Mouse (Mus musculus) hindbrain, embryonic 11.5 days (tissue): Measurements from ENCODE around the gene Slc23a2. TPM values are rescaled to one million over a fixed set of nuclear protein-coding genes. Genes with fewer than 3 reads are reported as not detected.

Source experiments
- ATAC-seq: fragments of 200-750 bp; cut with Nextera tagmentation; 2 replicates; pipeline ENCODE4 v1.8.0; 2017; ENCODE audit warnings: mild to moderate bottlenecking, moderate TSS enrichment, moderate library complexity; ENCODE audit not compliant: low FRiP score
- DNase-seq: peaks from one replicate; pipeline ENCODE4 v3.0.0-alpha.2; 2015; ENCODE audit warnings: low spot score
- H3K27ac ChIP-seq: fragments of 300-500 bp; sonication (generic); 2 replicates; pipeline ENCODE4 v1.5.1; 2014; ENCODE audit warnings: mild to moderate bottlenecking, low read depth, low read length
- H3K27me3 ChIP-seq: fragments of 300-500 bp; sonication (generic); 2 replicates; pipeline ENCODE4 v1.6.1; 2014; ENCODE audit warnings: mild to moderate bottlenecking, low read length, moderate library complexity, mixed read lengths; ENCODE audit not compliant: control insufficient read depth, insufficient read depth
- H3K36me3 ChIP-seq: fragments of 300-500 bp; sonication (generic); 2 replicates; pipeline ENCODE4 v1.6.1; 2014; ENCODE audit warnings: mild to moderate bottlenecking, low read length, moderate library complexity, mixed read lengths; ENCODE audit not compliant: control insufficient read depth, insufficient read depth
- H3K4me1 ChIP-seq: fragments of 300-500 bp; sonication (generic); replicated peaks from 2 replicates; pipeline ENCODE4 v1.6.1; 2014; ENCODE audit warnings: low read length, mixed read lengths; ENCODE audit not compliant: control insufficient read depth, insufficient read depth
- H3K4me2 ChIP-seq: fragments of 300-500 bp; sonication (generic); replicated peaks from 2 replicates; pipeline ENCODE4 v1.6.1; 2014; ENCODE audit warnings: mild to moderate bottlenecking, low read depth, low read length
- H3K4me3 ChIP-seq: fragments of 300-500 bp; sonication (generic); 2 replicates; pipeline ENCODE4 v1.5.1; 2014; ENCODE audit warnings: low read depth, low read length
- H3K9ac ChIP-seq: fragments of 300-500 bp; sonication (generic); 2 replicates; pipeline ENCODE4 v1.6.1; 2014; ENCODE audit warnings: low read depth, low read length
- H3K9me3 ChIP-seq: fragments of 300-500 bp; sonication (generic); 2 replicates; pipeline ENCODE4 v1.6.1; 2016; ENCODE audit warnings: low read length; ENCODE audit not compliant: control insufficient read depth
- WGBS: fragments of 180-500 bp; shearing (Covaris S2); extraction: QIAGEN DNeasy Blood & Tissue Kit; methylation state at CpG from one replicate; pipeline ENCODE4 v1.1.7; 2014; 5-methylcytosine and 5-hydroxymethylcytosine counted together
- polyA plus RNA-seq: library from polyadenylated mRNA; unstranded; fragments of >200 nt; fragmentation: Nextera tagmentation; extraction: Ambion mirVana; gene quantifications from 2 replicates; pipeline ENCODE4 v1.2.1, GENCODE M21; 2014

Slc23a2 gene
- polyA plus RNA-seq, result 11.4 and 14.6 TPM in 2 replicates

GRCm38 (mm10) chr2:132144971-132145691 is at the start of gene Slc23a2:
Slc23a2 (minus strand) TSS chr2:132145108.
- peak within 1 kb of the TSS; percentile 47; the same call in 1 of the 2 replicates for H3K27ac ChIP-seq
- no peaks in the 10 kb centered on the region for H3K4me1 ChIP-seq
- WGBS, result under 1% methylated on average over 52 of the region's 68 CpGs
- H3K9ac ChIP-seq, result peak within 1 kb of the TSS; percentile 89
- peak; percentile 84 for ATAC-seq
- DNase-seq, result peak; percentile 72
- no peaks in the 10 kb centered on the region for H3K27me3 ChIP-seq
- H3K4me2 ChIP-seq, result peak within 1 kb of the TSS; percentile 86
- no peaks in the 10 kb centered on the region for H3K9me3 ChIP-seq
- H3K36me3 ChIP-seq, result no peaks in the 10 kb centered on the region
- H3K4me3 ChIP-seq, result peak within 1 kb of the TSS; percentile 82

GRCm38 (mm10) chr2:132190602-132191161 is 45.8 kb upstream of the Slc23a2 start:
- ATAC-seq (no peak), DNase-seq (no peak)
- Histone ChIP-seq H3K4me1 (no peaks in the 10 kb centered on the region), H3K36me3 (no peaks in the 10 kb centered on the region), H3K27me3 (no peaks in the 10 kb centered on the region), H3K4me3 (no peak overlapping the region), H3K27ac (no peak overlapping the region), H3K9me3 (no peaks in the 10 kb centered on the region), H3K9ac (no peak overlapping the region), H3K4me2 (no peak overlapping the region)
- 91% methylated on average over 3 of the region's 3 CpGs for WGBS

DNA sequence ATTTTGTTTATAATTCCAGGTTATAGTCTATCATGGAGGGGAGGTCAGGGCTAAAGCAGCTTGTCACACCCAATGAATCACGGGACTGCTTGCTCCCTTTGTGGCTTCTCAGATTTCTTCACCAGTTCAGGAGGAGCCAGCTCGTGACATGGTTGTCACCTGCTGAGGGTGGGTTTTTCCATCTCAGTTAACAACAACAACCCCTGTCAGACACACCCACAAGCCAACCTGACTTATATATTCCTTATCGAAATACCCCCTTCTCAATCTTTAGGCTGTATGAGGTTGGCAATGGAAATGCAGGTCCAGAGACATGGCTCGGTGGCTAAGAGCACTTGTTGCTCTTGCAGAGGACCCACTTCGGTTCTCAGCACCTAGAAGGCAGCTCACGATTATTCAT is 39.0 kb upstream of the Slc23a2 start:
- Histone ChIP-seq H3K4me3 (no peak overlapping the region), H3K36me3 (no peaks in the 10 kb centered on the region), H3K27me3 (no peaks in the 10 kb centered on the region), H3K27ac (no peak overlapping the region), H3K9ac (no peak overlapping the region), H3K4me1 (no peaks in the 10 kb centered on the region), H3K4me2 (no peak overlapping the region), H3K9me3 (no peaks in the 10 kb centered on the region)
- 77% methylated on average over 6 of the region's 6 CpGs for WGBS
- DNase-seq (no peak), ATAC-seq (no peak)

DNA sequence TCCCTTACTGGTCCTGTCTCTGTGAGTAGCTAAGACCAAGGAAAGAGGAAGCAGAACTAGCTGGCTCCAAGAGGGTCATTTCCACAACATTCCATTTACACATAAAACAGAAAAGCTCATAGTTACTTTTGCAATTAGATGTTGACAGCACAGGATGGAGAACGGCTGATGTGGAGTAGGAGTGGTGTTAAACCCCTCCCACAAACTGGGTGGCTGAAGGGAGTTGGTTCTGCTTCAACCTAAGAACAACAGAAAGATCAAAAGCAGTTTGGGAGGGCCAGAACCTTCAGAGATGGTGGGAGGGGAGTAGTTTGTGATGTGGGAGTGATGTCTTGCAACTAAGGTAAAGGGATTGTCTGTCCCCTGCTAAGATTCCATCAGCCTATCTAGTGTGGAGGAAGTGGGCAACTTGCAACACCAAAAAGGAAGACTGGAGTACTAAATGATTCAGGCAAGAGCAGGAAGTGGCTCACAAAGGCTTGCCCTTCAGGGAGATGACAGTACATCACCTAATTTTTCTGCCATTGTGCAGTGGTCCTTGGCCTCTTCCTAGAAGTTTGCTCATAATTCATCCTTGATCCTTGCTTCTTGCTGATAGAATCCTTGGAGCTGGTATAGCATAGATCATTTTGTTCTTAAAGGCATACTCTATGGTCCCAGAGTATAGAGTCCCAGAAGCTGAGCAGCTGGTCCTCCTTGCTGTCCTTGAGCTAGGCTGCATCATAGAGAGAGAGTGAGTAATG is 35.7 kb upstream of the Slc23a2 start:
- Histone ChIP-seq H3K9ac (no peak overlapping the region), H3K27me3 (no peaks in the 10 kb centered on the region), H3K4me2 (no peak overlapping the region), H3K4me3 (no peak overlapping the region), H3K27ac (no peak overlapping the region), H3K9me3 (no peaks in the 10 kb centered on the region), H3K36me3 (no peaks in the 10 kb centered on the region), H3K4me1 (no peaks in the 10 kb centered on the region)
- DNase-seq (no peak), ATAC-seq (no peak)
- WGBS, result 48% methylated on average over 1 of the region's 1 CpGs

DNA sequence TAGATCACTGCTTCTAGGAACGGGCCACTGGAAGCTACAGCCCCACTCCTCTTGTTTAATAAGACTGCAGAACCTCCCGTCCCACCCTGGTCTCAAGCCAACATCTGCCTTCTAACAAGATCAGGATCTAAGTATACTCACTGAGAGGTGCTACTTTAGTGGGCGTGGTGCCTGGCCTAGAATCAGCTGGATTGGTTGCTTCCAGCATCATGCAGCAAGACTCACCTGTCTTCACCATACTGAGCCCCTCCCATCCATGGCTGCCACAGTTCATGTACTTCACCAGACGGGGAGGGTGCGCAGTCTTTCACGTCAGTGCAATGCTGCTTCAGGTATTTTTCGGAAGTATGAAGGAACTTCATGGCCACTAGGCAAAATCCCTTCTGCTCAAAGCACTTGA is 34.5 kb upstream of the Slc23a2 start:
- no peak for ATAC-seq
- no peak overlapping the region for H3K4me2 ChIP-seq
- H3K36me3 ChIP-seq, result no peaks in the 10 kb centered on the region
- H3K4me1 ChIP-seq, result no peaks in the 10 kb centered on the region
- 87% methylated on average over 7 of the region's 7 CpGs for WGBS
- H3K27me3 ChIP-seq, result no peaks in the 10 kb centered on the region
- H3K9ac ChIP-seq, result no peak overlapping the region
- H3K9me3 ChIP-seq, result no peaks in the 10 kb centered on the region
- no peak overlapping the region for H3K4me3 ChIP-seq
- no peak for DNase-seq
- H3K27ac ChIP-seq, result no peak overlapping the region

GRCm38 (mm10) chr2:132177406-132177805 is 32.5 kb upstream of the Slc23a2 start:
- H3K9ac ChIP-seq, result no peak overlapping the region
- ATAC-seq (no peak), DNase-seq (no peak)
- H3K9me3 ChIP-seq, result no peaks in the 10 kb centered on the region
- no peak overlapping the region for H3K27ac ChIP-seq
- no peaks in the 10 kb centered on the region for H3K36me3 ChIP-seq
- no peaks in the 10 kb centered on the region for H3K4me1 ChIP-seq
- 89% methylated on average over 9 of the region's 9 CpGs for WGBS
- H3K27me3 ChIP-seq, result no peaks in the 10 kb centered on the region
- no peak overlapping the region for H3K4me2 ChIP-seq
- H3K4me3 ChIP-seq, result no peak overlapping the region

DNA sequence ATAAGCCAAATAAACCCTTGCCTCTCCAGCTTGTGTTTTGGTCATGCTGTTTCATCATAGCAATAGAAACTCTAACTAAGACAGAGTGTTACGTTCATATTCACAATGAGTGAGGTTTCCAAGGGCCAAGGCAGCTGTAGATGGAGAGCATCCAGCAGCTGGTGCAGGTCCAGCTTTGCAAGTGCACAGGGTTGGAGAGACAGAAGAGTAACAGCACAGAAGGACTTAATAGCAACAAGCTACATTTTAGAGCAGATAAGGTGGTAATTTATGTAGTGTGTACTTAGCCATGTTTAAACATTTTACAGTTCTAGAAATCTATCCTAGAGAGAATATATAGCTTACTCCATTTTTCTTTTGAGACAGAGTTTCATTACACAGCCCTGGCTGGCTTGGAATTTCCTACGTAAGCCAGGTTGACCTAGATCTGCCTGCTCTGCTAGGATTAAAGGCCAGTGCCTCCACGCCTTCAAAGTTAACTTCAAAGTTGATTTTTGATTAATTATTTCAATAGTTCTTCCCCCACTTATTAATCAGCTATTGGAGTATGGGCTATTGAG is 31.5 kb upstream of the Slc23a2 start:
- WGBS, result 84% methylated on average over 3 of the region's 3 CpGs
- ATAC-seq, result no peak
- H3K27me3 ChIP-seq, result no peaks in the 10 kb centered on the region
- no peak overlapping the region for H3K4me3 ChIP-seq
- H3K9me3 ChIP-seq, result no peaks in the 10 kb centered on the region
- H3K36me3 ChIP-seq, result no peaks in the 10 kb centered on the region
- H3K27ac ChIP-seq, result no peak overlapping the region
- no peak for DNase-seq
- H3K9ac ChIP-seq, result no peak overlapping the region
- H3K4me1 ChIP-seq, result no peaks in the 10 kb centered on the region
- H3K4me2 ChIP-seq, result no peak overlapping the region

- H3K4me1 ChIP-seq, result no peaks in the 10 kb centered on the region
- DNase-seq (no peak), ATAC-seq (no peak)
- no peak overlapping the region for H3K4me3 ChIP-seq
- no peaks in the 10 kb centered on the region for H3K9me3 ChIP-seq
- 89% methylated on average over 3 of the region's 3 CpGs for WGBS
- no peak overlapping the region for H3K27ac ChIP-seq
- no peak overlapping the region for H3K9ac ChIP-seq
- H3K36me3 ChIP-seq, result no peaks in the 10 kb centered on the region
- no peaks in the 10 kb centered on the region for H3K27me3 ChIP-seq
- H3K4me2 ChIP-seq, result no peak overlapping the region
Observed at GRCm38 (mm10) chr2:132174048-132174447, 29.1 kb upstream of the Slc23a2 start.
